Mouse (Mus musculus) CH12.LX (cell line): ENCODE results near the gene Pum2. TPM values are rescaled to one million over a fixed set of nuclear protein-coding genes. Genes with fewer than 3 reads are reported as not detected.

Experiments
- DNase-seq: peaks from one replicate; pipeline ENCODE4 v3.0.0-alpha.2; 2013; ENCODE audit errors: extremely low read depth
- H3K27ac ChIP-seq: 2 replicates; pipeline ENCODE4 v1.5.1; 2012; ENCODE audit warnings: low read depth, mild to moderate bottlenecking, control low read depth, moderate library complexity; ENCODE audit not compliant: insufficient read depth
- H3K27me3 ChIP-seq: replicated peaks from 2 replicates; pipeline ENCODE3; 2012; ENCODE audit warnings: inconsistent platforms
- H3K36me3 ChIP-seq, 2 experiments: replicated peaks in 1 of 2; 2 replicates each; pipeline versions ENCODE3 to v1.6.1; 2012; ENCODE audit warnings: inconsistent platforms in 1 of 2, low read length in 1 of 2, mild to moderate bottlenecking in 1 of 2, mixed read lengths in 1 of 2, moderate library complexity in 1 of 2; ENCODE audit not compliant: control insufficient read depth in 1 of 2, insufficient read depth in 1 of 2
- H3K4me1 ChIP-seq, 2 experiments: 2 replicates each; pipeline ENCODE4 v1.6.1; 2012; ENCODE audit warnings: inconsistent platforms in 1 of 2, moderate library complexity in 1 of 2; ENCODE audit not compliant: insufficient read depth in 2 of 2, control insufficient read depth in 1 of 2
- H3K4me2 ChIP-seq: 2 replicates; pipeline ENCODE4 v1.6.1; 2012; ENCODE audit warnings: low read depth, mild to moderate bottlenecking, control low read depth; ENCODE audit not compliant: poor library complexity, insufficient read depth, severe bottlenecking
- H3K4me3 ChIP-seq, 3 experiments: fragments of 150-350 bp in 1 of 3; sonication (generic) in 1 of 3; replicated peaks in 1 of 3; 2 replicates each; pipeline versions ENCODE3 to v1.5.1; 2011 to 2012; ENCODE audit warnings: low read depth in 2 of 3, low read length in 2 of 3, mild to moderate bottlenecking in 2 of 3, moderate library complexity in 2 of 3, control low read depth in 1 of 3, improper control_type of control experiment in 1 of 3, inconsistent platforms in 1 of 3, mixed read lengths in 1 of 3; ENCODE audit not compliant: poor library complexity in 1 of 3
- H3K79me2 ChIP-seq: replicated peaks from 2 replicates; pipeline ENCODE4 v1.6.1; 2012; ENCODE audit warnings: mild to moderate bottlenecking, moderate library complexity; ENCODE audit not compliant: control insufficient read depth, poor library complexity, insufficient read depth, severe bottlenecking; ENCODE audit errors: extremely low read depth
- H3K9ac ChIP-seq: 2 replicates; pipeline ENCODE4 v1.6.1; 2012; ENCODE audit warnings: low read depth, mild to moderate bottlenecking, control low read depth, moderate library complexity; ENCODE audit not compliant: insufficient read depth
- H3K9me3 ChIP-seq: replicated peaks from 2 replicates; pipeline ENCODE3; 2012; ENCODE audit warnings: low read length, inconsistent platforms, mixed read lengths
- BHLHE40 ChIP-seq: IDR thresholded peaks from 2 replicates; pipeline ENCODE4 v1.6.1; 2011; ENCODE audit warnings: mild to moderate bottlenecking, low read depth, low read length, improper control_type of control experiment
- E2F4 ChIP-seq: IDR thresholded peaks from 2 replicates; pipeline ENCODE4 v1.6.1; 2011; ENCODE audit warnings: low read depth, low read length, improper control_type of control experiment; ENCODE audit not compliant: insufficient replicate concordance
- ELF1 ChIP-seq: IDR thresholded peaks from 2 replicates; pipeline ENCODE4 v1.6.1; 2014; ENCODE audit warnings: low read depth, mild to moderate bottlenecking, inconsistent platforms, low read length, improper control_type of control experiment
- EP300 ChIP-seq: IDR thresholded peaks from 2 replicates; pipeline ENCODE4 v1.6.1; 2011; ENCODE audit warnings: low read length, improper control_type of control experiment
- ETS1 ChIP-seq: conservative IDR thresholded peaks from 2 replicates; pipeline ENCODE4 v1.6.1; 2012; ENCODE audit warnings: low read depth, mild to moderate bottlenecking, inconsistent platforms, low read length, improper control_type of control experiment, moderate library complexity
- HCFC1 ChIP-seq: IDR thresholded peaks from 2 replicates; pipeline ENCODE4 v1.6.1; 2012; ENCODE audit warnings: low read depth, mild to moderate bottlenecking, inconsistent platforms, low read length, improper control_type of control experiment
- IRF4 ChIP-seq: IDR thresholded peaks from 2 replicates; pipeline ENCODE4 v1.6.1; 2014; ENCODE audit warnings: low read depth, mild to moderate bottlenecking, inconsistent platforms, low read length, improper control_type of control experiment
- JUN ChIP-seq: IDR thresholded peaks from 2 replicates; pipeline ENCODE4 v1.6.1; 2011; ENCODE audit warnings: low read depth, mild to moderate bottlenecking, low read length, improper control_type of control experiment, moderate library complexity; ENCODE audit not compliant: insufficient read depth
- MAX ChIP-seq: IDR thresholded peaks from 2 replicates; pipeline ENCODE4 v1.6.1; 2011; ENCODE audit warnings: low read length, improper control_type of control experiment
- MAZ ChIP-seq: IDR thresholded peaks from 2 replicates; pipeline ENCODE4 v1.6.1; 2012; ENCODE audit warnings: low read depth, mild to moderate bottlenecking, inconsistent platforms, low read length, improper control_type of control experiment, moderate library complexity
- MEF2A ChIP-seq: IDR thresholded peaks from 2 replicates; pipeline ENCODE4 v1.6.1; 2014; ENCODE audit warnings: low read depth, mild to moderate bottlenecking, inconsistent platforms, low read length, improper control_type of control experiment, borderline replicate concordance
- MXI1 ChIP-seq: IDR thresholded peaks from 2 replicates; pipeline ENCODE4 v1.6.1; 2011; ENCODE audit warnings: mild to moderate bottlenecking, low read depth, low read length, improper control_type of control experiment
- NRF1 ChIP-seq: IDR thresholded peaks from 2 replicates; pipeline ENCODE4 v1.6.1; 2014; ENCODE audit warnings: low read depth, mild to moderate bottlenecking, inconsistent platforms, low read length, improper control_type of control experiment, moderate library complexity
- PAX5 ChIP-seq: IDR thresholded peaks from 2 replicates; pipeline ENCODE4 v1.6.1; 2012; ENCODE audit warnings: low read length, inconsistent platforms, mixed read lengths
- POLR2A ChIP-seq: IDR thresholded peaks from 2 replicates; pipeline ENCODE4 v1.6.1; 2011; ENCODE audit warnings: low read depth, mild to moderate bottlenecking, improper control_type of control experiment, low read length
- POLR2AphosphoS2 ChIP-seq: IDR thresholded peaks from 2 replicates; pipeline ENCODE4 v1.6.1; 2011; ENCODE audit warnings: low read depth, low read length, improper control_type of control experiment
- RAD21 ChIP-seq: IDR thresholded peaks from 2 replicates; pipeline ENCODE4 v1.6.1; 2011; ENCODE audit warnings: low read depth, mild to moderate bottlenecking, low read length, improper control_type of control experiment, moderate library complexity
- SIN3A ChIP-seq: IDR thresholded peaks from 2 replicates; pipeline ENCODE4 v1.6.1; 2012; ENCODE audit warnings: low read length, improper control_type of control experiment, inconsistent platforms
- SMC3 ChIP-seq: IDR thresholded peaks from 2 replicates; pipeline ENCODE4 v1.6.1; 2011; ENCODE audit warnings: low read depth, low read length, improper control_type of control experiment
- TBP ChIP-seq: conservative IDR thresholded peaks from 2 replicates; pipeline ENCODE4 v1.6.1; 2011; ENCODE audit warnings: low read depth, low read length, improper control_type of control experiment
- UBTF ChIP-seq: IDR thresholded peaks from 2 replicates; pipeline ENCODE4 v1.6.1; 2012; ENCODE audit warnings: low read depth, mild to moderate bottlenecking, inconsistent platforms, low read length, improper control_type of control experiment, moderate library complexity
- USF1 ChIP-seq: IDR thresholded peaks from 2 replicates; pipeline ENCODE4 v1.6.1; 2014; ENCODE audit warnings: low read depth, mild to moderate bottlenecking, inconsistent platforms, low read length, improper control_type of control experiment
- USF2 ChIP-seq: conservative IDR thresholded peaks from 2 replicates; pipeline ENCODE4 v1.6.1; 2011; ENCODE audit warnings: low read depth, low read length, improper control_type of control experiment
- ZC3H11A ChIP-seq: IDR thresholded peaks from 2 replicates; pipeline ENCODE4 v1.6.1; 2012; ENCODE audit warnings: low read depth, mild to moderate bottlenecking, inconsistent platforms, low read length, improper control_type of control experiment
- ZKSCAN1 ChIP-seq: IDR thresholded peaks from 2 replicates; pipeline ENCODE4 v1.6.1; 2012; ENCODE audit warnings: low read depth, inconsistent platforms, low read length, improper control_type of control experiment, borderline replicate concordance
- ZNF384 ChIP-seq: IDR thresholded peaks from 2 replicates; pipeline ENCODE4 v1.6.1; 2012; ENCODE audit warnings: low read depth, low read length, improper control_type of control experiment, inconsistent platforms
- dilution Hi-C: fragments of 300-500 bp; cut with MboI; formaldehyde crosslinking; loops from 2 replicates; pipeline ENCODE4 v1.14.3; 2020; ENCODE audit warnings: low sequenced_read_pairs; ENCODE audit not compliant: extremely low pct_unique_long_range_greater_than_20kb, extremely low pct_ligation_motif_present
- in situ Hi-C: fragments of 300-500 bp; cut with MboI; formaldehyde crosslinking; loops from 3 replicates; pipeline ENCODE4 v1.14.3; 2019; ENCODE audit warnings: low sequenced_read_pairs, low pct_ligation_motif_present, low pct_unique_long_range_greater_than_20kb, mixed read lengths
- polyA plus RNA-seq: library from polyadenylated mRNA; unstranded; fragments of >175 nt; gene quantifications from 2 replicates; pipeline ENCODE4 v1.2.1, GENCODE M21; 2012; ENCODE audit warnings: low read depth; ENCODE audit not compliant: insufficient read length
- total RNA-seq, 2 experiments: library from RNA; depleted of rRNA; stranded (reverse); fragments of 300-350 nt in 1 of 2; fragments of >200 nt in 1 of 2; gene quantifications; 2 replicates each; pipeline ENCODE4 v1.2.3; 2012 to 2014

Gene Pum2
- total and polyA plus RNA-seq, 3 experiments = 52.9 to 90.2 (median 62.7) TPM

DNA sequence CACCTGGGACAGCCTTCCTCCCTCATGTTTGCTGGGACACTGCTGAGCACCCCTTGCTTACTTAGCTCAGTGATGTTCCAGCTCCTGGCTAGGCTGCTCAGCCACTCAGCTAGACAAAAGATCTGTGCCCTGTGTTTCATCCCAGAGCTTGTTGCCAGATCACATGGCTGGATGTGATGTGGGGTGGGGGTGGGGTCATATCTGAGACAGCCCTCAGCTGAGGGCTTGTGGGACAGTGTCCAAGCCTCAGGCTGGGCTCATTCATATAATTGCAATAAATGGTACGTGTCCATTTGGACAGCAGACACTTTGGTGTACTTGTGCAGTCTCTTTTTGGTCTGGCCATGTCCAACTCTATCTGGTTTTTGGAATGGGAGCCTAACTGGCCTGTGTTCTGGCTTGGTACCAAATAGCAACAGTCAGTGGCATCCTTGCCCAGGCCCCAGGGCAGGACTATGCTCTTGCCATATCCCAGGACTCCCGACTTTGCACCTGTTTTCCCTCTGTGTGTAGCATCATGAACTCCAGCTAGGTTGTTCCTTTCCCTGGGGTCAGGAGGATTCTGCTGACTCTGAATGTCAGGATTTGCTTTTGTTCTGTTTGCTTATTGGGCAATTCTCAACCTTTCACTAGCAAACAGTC, 119.6 kb downstream of the Pum2 start:
- no peaks in the 10 kb centered on the region for H3K79me2 ChIP-seq
- no peak overlapping the region for H3K27ac ChIP-seq
- peaks cover 0 to 8% of the 10 kb centered on the region in 2 experiments; a peak in 2 of 4 replicates for H3K4me1 ChIP-seq
- no peak for TF ChIP-seq ZC3H11A
- TF ChIP-seq JUN = no peak
- no peak for TF ChIP-seq E2F4
- TF ChIP-seq MEF2A = no peak
- TF ChIP-seq PAX5 = no peak
- TF ChIP-seq USF1 = no peak
- TF ChIP-seq HCFC1 = no peak
- TF ChIP-seq MAZ = no peak
- no peak for TF ChIP-seq ELF1
- TF ChIP-seq RAD21 = no peak
- no peak for TF ChIP-seq TBP
- no peak for TF ChIP-seq POLR2A
- no peak for TF ChIP-seq POLR2AphosphoS2
- no peak for TF ChIP-seq ZNF384
- TF ChIP-seq SMC3 = no peak
- H3K27me3 ChIP-seq = no peaks in the 10 kb centered on the region
- peaks cover 2% of the 10 kb centered on the region for H3K9me3 ChIP-seq
- H3K9ac ChIP-seq = no peak overlapping the region
- H3K36me3 ChIP-seq = peaks cover 0 to 6% of the 10 kb centered on the region in 2 experiments
- in situ Hi-C loops = no loop called here
- no peak overlapping the region for H3K4me2 ChIP-seq
- dilution Hi-C loops = no loop called here
- DNase-seq = no peak
- H3K4me3 ChIP-seq = no peak overlapping the region

GRCm38 (mm10) chr12:8797936-8798335, 124.0 kb downstream of the Pum2 start:
- TF ChIP-seq IRF4 (no peak), JUN (no peak), E2F4 (no peak), ZC3H11A (no peak), NRF1 (no peak), BHLHE40 (no peak), USF2 (no peak), RAD21 (no peak), EP300 (no peak), MXI1 (no peak), ZKSCAN1 (no peak), POLR2A (no peak), UBTF (no peak), ETS1 (no peak), POLR2AphosphoS2 (no peak), MAZ (no peak), SIN3A (no peak), MAX (no peak)
- Histone ChIP-seq H3K9ac (no peak overlapping the region), H3K36me3 (no peaks in the 10 kb centered on the region), H3K4me1 (peaks cover 0 to 8% of the 10 kb centered on the region in 2 experiments; a peak in 2 of 4 replicates), H3K9me3 (peaks cover 2% of the 10 kb centered on the region), H3K27ac (no peak overlapping the region), H3K4me2 (no peak overlapping the region), H3K27me3 (no peaks in the 10 kb centered on the region), H3K79me2 (no peaks in the 10 kb centered on the region), H3K4me3 (no peak overlapping the region)
- dilution Hi-C loops = no loop called here
- in situ Hi-C loops = no loop called here
- DNase-seq = no peak
